23 mouse cellular contexts compared by ENCODE assay signal in the genomic region with DNA sequence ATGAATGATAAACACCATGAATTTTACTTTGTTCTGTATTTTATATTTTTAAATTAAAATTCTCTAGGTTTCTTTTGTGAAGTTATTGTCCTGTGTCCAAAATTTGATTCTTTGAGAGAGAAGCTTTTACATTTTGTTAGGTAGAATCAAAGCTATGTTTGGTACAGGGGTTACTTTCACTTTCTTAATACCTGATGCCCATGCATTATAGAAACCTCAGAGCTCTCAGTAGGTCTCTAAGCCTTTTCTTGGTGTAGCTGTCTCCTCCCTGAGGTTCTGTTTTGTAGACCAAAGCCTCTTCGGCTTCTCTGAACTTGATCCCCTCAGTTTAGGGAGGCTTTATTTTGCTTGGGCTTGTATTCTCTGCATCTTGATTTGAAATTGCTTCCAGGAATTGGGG. TPM values are rescaled to one million over a fixed set of nuclear protein-coding genes. Genes with fewer than 3 reads are reported as not detected.
A peak's percentile ranks its signal among the peaks of the same experiment; 100 is the strongest.
DNase-seq lines count a peak whose midpoint lies in the region; ATAC-seq lines count a peak whose summit lies in the region.
"Had no signal": no experiment of that assay in that cellular context is flagged by ENCODE, and none has a peak within 500 bp of the region (broad histone marks: within the 10 kb centered on the region; RNA-seq: fewer than 3 reads in every experiment).

No protein-coding gene starts in this region.

- H3K36me3 ChIP-seq in hindbrain, embryonic 14.5 days (replicated peaks; ENCODE audit: control insufficient read depth, insufficient read depth): no peaks in the 10 kb centered on the region
- H3K36me3 ChIP-seq: embryonic facial prominence, embryonic 10.5 days; embryonic facial prominence, embryonic 12.5 days; forebrain, embryonic 15.5 days; G1E had no signal

- WGBS in hindbrain, embryonic 14.5 days: 100% methylated on average over 1 of the region's 1 CpGs

- DNase-seq in 416B (ENCODE audit: low read depth): peak; percentile 15
- peak; percentile 12 for DNase-seq in naive thymus-derived CD4-positive, alpha-beta T cell, adult 2 months (ENCODE audit: low read depth)
- no peak for DNase-seq in retina, embryonic 14.5 days (ENCODE audit: low spot score)
- DNase-seq in hindbrain, embryonic 14.5 days (ENCODE audit: low spot score): no peak
- no peak for DNase-seq in thymus, postnatal 10 days (ENCODE audit: low spot score in 2 of 2)
- DNase-seq: adrenal gland, adult 2 months; adrenal gland, postnatal 10 days; adrenal gland, postnatal 25 days; cerebellum, adult 11 months; cerebellum, adult 18-20 months; cerebellum, adult 8-10 months; cerebellum, adult 9-11 months; cerebellum, postnatal 14 days; forebrain, postnatal 0 days had no signal

- H3K4me2 ChIP-seq in hindbrain, embryonic 14.5 days (replicated peaks): no peak overlapping the region
- H3K4me2 ChIP-seq: embryonic facial prominence, embryonic 12.5 days; forebrain, embryonic 13.5 days; forebrain, embryonic 15.5 days had no signal

- H3K27ac ChIP-seq in hindbrain, embryonic 14.5 days: no peak overlapping the region
- H3K27ac ChIP-seq: embryonic facial prominence, embryonic 10.5 days; embryonic facial prominence, embryonic 12.5 days; forebrain, embryonic 13.5 days; forebrain, embryonic 15.5 days had no signal

- no peaks in the 10 kb centered on the region for H3K4me1 ChIP-seq in hindbrain, embryonic 14.5 days (replicated peaks; ENCODE audit: control insufficient read depth, insufficient read depth, low read length)
- H3K4me1 ChIP-seq: embryonic facial prominence, embryonic 10.5 days; embryonic facial prominence, embryonic 12.5 days; forebrain, embryonic 13.5 days; forebrain, embryonic 15.5 days had no signal

- ATAC-seq in CD4-positive, CD25-positive, alpha-beta regulatory T cell, adult 4 months: peak; percentile 82
- ATAC-seq in activated CD4-positive, CD25-positive, alpha-beta regulatory T cell, adult 4 months: peak; percentile 57
- no peak for ATAC-seq in hindbrain, embryonic 14.5 days (ENCODE audit: low FRiP score)
- ATAC-seq: forebrain, embryonic 13.5 days; forebrain, embryonic 15.5 days; forebrain, postnatal 0 days; Patski had no signal

- no peak overlapping the region for H3K9ac ChIP-seq in hindbrain, embryonic 14.5 days
- H3K9ac ChIP-seq: embryonic facial prominence, embryonic 12.5 days; forebrain, embryonic 13.5 days; forebrain, embryonic 15.5 days; forebrain, postnatal 0 days had no signal

- no peak overlapping the region for H3K4me3 ChIP-seq in hindbrain, embryonic 14.5 days (replicated peaks; ENCODE audit: low read length)
- H3K4me3 ChIP-seq: embryonic facial prominence, embryonic 10.5 days; embryonic facial prominence, embryonic 12.5 days; forebrain, embryonic 13.5 days; forebrain, embryonic 15.5 days had no signal

- H3K9me3 ChIP-seq in hindbrain, embryonic 14.5 days (ENCODE audit: control insufficient read depth, low read length): no peaks in the 10 kb centered on the region
- H3K9me3 ChIP-seq: embryonic facial prominence, embryonic 10.5 days; embryonic facial prominence, embryonic 12.5 days; forebrain, embryonic 13.5 days; forebrain, embryonic 15.5 days; G1E had no signal

- no peaks in the 10 kb centered on the region for H3K27me3 ChIP-seq in hindbrain, embryonic 14.5 days (ENCODE audit: control insufficient read depth, insufficient read depth, low read length)
- H3K27me3 ChIP-seq: embryonic facial prominence, embryonic 12.5 days; forebrain, embryonic 13.5 days; forebrain, embryonic 15.5 days had no signal

RNA-seq across cellular contexts. Expression of gene Agtr1b, which starts 26.6 kb away (rescaled TPM):
- polyA plus RNA-seq in CD4-positive, CD25-positive, alpha-beta regulatory T cell, adult 4 months (2017; shearing (Covaris generic)): not detected
- polyA plus RNA-seq in activated CD4-positive, CD25-positive, alpha-beta regulatory T cell, adult 4 months (2017; shearing (Covaris generic)): not detected
- 0.37 and 0.58 TPM in 2 replicates for polyA plus RNA-seq in hindbrain, embryonic 14.5 days (2014; fragmentation: Nextera tagmentation; extraction: Ambion mirVana)
- polyA plus RNA-seq: C2C12; embryonic facial prominence, embryonic 10.5 days; forebrain, embryonic 13.5 days; forebrain, embryonic 15.5 days; G1E; Patski had no signal

Comparison
In these comparisons a context has a peak if more than half of its experiments do, and no peak if none do; other contexts are left out.
1. DNase-seq: peak in 416B (single experiment) and naive thymus-derived CD4-positive, alpha-beta T cell, adult 2 months (single experiment); none in retina, embryonic 14.5 days (single experiment), hindbrain, embryonic 14.5 days (single experiment) and thymus, postnatal 10 days (0 of 2).